Mouse (Mus musculus): ENCODE results near the gene Frmd6.

Gene Frmd6

DNA sequence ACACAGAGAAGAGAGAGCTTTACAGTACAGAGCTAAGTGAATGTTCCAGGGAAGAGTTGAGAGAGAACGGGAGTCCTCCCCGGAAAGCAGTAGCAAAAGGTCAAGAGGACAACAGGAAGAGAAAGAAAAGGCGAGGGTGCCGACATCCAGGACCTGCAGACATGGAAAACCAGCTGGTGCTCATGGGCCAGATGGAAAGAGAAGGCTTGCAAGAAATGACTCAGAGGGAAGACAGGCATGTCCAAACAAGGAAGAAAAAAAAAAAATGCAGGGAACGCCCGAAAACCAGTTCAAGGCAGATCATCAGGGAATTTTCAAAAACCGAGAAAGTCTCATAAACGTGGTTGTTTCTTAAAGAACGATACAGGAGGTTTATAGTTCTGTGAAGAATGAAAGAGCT lies 81.6 kb downstream of the Frmd6 start:
- no peak for DNase-seq

DNA sequence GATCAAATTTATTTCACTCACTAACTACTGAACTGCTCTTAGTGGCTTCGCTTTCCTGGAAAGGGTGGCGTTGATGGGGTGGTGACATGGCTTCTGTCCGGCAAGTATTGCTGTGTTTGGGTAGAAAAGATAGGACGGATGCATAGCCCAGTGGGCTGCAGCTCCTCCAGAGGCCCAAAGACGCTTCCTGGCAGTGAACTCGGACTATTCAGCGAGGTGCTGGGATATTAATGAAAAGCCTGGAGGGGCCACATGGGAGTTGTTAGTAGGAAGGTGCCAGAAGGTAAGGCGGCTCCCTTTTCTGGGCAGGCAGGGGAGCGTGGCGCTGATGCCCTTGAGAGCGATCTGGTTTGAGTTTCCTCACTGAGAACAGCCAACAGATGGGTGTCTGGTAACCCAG lies 82.3 kb downstream of the Frmd6 start:
- no peak for DNase-seq

GRCm38 (mm10) chr12:70908076-70908475 lies 82.8 kb downstream of the Frmd6 start:
- no peak for DNase-seq

DNA sequence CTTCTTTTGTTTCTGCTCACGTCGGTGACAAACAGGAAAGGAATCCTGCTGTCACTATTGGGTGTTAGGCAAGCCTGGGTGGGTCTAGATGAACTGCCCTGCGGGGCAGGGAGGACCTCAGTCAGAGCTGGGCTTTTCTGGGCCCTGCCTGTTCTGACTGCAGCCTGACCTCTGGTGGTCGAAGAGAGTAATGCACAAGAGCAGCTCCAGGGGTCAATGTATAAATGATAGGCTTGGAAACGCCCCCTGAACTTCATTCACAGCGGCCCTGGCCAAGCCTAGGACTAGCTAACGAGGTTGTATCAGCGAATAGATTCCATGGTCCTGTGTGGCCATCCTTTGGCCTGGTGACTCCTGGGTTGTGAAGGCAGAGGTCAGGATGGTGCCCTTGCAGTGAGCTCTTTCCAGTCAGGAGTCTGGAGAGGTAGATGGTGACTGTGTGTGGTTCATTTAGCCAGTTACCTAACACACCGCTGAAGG lies 85.0 kb downstream of the Frmd6 start:
- peak; percentile 75 to 79 for DNase-seq

- DNase-seq = peak; percentile 72 to 76
These were observed 85.7 kb downstream of the Frmd6 start for GRCm38 (mm10) chr12:70911029-70911428.

DNA sequence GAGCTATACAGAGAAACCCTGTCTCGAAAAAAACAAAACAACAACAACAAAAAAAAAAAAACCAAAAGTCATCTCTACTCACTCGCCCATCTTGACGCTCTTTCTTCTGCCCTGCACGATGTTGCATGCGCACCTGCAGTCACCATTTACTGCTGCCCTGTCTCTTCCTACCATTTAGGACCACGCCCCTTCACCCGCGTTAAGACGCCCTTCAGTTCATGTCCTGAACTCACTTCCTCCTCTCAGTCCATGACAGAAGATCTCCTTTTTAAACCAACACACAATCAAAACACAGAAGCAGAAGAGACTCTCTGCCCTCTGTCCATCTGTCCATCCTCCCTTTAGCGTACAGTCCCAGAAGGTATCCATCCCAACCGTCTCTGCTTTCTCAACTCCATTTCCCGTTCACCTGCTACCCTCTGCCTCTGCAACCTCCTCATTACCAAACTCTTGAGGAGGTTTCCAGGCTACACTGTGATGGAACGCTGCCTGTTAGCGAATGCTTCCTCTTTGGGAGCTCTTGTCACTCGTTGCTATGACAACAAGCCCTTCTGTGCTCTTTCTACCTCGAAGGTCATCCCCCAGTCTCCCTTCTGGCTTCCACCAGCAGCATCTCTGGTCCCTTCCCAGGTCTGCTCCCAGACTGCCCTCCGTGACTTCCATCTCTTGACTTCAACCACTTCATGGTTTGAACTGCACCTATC lies 86.5 kb downstream of the Frmd6 start:
- DNase-seq = peak in 1 of 2 experiments; percentile 25

DNA sequence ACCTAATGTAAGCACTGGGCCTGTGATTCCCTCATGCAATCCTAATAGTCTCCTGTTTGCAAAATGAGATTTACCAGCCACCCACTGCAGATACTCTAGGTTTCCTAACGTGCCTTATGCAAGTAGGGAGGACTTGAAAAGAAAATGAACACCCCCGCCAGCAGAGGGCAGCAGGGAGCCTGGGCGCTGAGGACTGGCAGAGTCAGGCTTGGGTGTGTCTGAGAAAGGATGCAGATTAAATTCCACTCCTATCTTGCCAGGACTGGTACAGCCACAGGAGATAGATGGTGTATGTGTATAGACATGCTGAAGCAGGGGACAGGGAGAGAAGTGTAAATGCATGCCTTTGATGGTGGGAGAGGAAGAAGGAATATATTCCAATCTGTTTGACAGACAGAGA lies 88.1 kb downstream of the Frmd6 start:
- peak; percentile 85 to 90 for DNase-seq

DNA sequence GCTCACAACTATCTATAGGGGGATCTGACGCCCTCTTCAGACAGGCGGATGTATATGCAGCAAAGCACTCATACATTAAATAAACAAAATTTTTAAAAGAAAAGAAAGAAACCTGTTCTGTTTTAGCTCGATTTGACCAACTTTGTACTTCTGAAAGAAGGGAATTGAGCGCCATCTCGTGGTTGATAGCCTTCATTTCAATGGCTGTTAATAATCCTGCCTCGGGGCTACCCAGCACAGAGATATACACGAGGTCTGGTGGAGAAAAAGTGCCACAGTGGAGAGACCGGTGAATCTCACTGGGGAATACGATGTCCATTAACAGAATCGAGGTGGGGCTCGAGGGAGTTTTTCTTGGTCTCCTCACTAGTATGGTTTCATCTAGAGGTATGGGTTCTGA lies 89.1 kb downstream of the Frmd6 start:
- peak in 1 of 2 experiments; percentile 20 for DNase-seq

- DNase-seq = no peak
These were observed 104.5 kb downstream of the Frmd6 start for GRCm38 (mm10) chr12:70929781-70930180.

- peak in 1 of 2 experiments; percentile 47 for DNase-seq
These were observed 111.8 kb downstream of the Frmd6 start for GRCm38 (mm10) chr12:70937150-70937549.

DNA sequence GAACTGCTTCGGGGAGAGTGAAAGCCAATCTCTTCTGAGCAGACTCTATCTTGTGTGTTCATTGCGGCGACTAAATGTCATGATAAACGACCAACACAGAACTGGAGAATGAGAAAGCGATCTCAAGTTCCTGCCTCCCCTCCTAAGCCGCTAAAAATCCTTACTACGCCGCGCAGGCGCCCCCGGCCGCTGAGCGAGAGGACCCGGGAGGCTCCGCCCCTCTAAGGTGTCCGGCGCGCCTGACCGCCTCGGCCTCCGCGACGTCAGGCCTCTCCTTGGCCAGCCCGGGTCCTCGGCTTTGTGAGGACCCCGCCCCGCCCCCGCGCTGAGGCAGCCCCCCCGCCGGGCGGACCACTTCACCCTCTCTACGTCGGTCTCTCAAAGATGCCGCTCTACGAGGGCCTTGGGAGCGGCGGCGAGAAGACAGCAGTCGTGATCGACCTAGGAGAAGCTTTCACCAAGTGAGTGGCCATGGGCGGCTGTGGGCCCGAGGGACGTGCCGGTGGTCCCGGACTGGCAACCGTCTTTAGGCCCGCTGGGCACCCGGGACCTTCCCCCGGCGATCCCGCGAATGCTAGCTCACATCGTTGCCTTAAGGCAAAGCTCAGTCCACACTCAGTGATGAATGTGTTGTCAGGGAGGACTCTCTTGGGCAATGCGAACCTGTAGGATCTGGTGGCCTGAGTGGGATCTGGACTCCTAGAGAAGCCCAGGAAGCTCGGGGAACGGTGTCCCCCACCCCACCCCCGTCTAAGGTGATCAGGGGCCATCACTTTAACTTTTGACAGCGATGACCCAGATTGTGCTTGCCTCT lies 112.5 kb downstream of the Frmd6 start, which contains the start of gene Actr10:
Actr10 (plus strand) TSS at position 287 of the 814 bp plus-strand sequence.
- DNase-seq = peak; percentile 94 to 95

DNA sequence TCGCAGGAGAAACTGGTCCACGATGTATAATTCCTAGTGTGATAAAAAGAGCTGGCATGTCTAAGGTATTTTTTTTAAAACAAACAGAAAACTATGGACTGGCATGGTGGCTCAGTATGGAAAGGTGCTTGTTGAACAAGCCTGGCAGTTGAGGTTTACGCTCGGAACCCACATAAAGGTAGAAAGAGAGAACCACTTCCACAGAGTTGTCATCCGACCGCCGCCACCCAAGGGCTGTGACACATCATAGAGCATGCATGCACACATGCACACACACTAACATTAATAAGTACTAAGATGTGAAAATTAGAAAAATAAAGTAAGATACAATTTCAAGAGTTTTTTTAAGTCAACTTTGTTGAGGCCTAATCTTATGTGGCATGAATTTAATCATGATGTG lies 115.5 kb downstream of the Frmd6 start:
- DNase-seq = peak; percentile 64 to 75

- no peak for DNase-seq
These were observed 118.9 kb downstream of the Frmd6 start for GRCm38 (mm10) chr12:70944181-70944580.

GRCm38 (mm10) chr12:70946585-70947256 lies 121.4 kb downstream of the Frmd6 start:
- no peak for DNase-seq

All from thymus, postnatal 36 days (tissue).